Mouse (Mus musculus): Measurements from ENCODE around the gene Crb1.

GRCm38 (mm10) chr1:139161619-139162018 is 215.3 kb downstream of the Crb1 start:
- TF ChIP-seq CTCF (IDR thresholded peaks at IDR 0.05; ENCODE audit: extremely low read depth, insufficient read length, insufficient replicate concordance, low read depth, low read length) (0 out of 2 replicates have a peak, but pooled peaks have one; percentile 6), POLR2A (IDR thresholded peaks at IDR 0.05; ENCODE audit: low read depth, low read length) (no peak)

All from small intestine, adult 2 months (tissue).